Mouse (Mus musculus) hindbrain, postnatal 0 days (tissue): ENCODE data around the gene 2310007B03Rik. TPM values are rescaled to one million over a fixed set of nuclear protein-coding genes. Genes with fewer than 3 reads are reported as not detected.

Source experiments
- ATAC-seq: fragments of 200-750 bp; cut with Nextera tagmentation; 2 replicates; pipeline ENCODE4 v1.8.0; 2017; ENCODE audit warnings: mild to moderate bottlenecking, moderate TSS enrichment, moderate library complexity
- DNase-seq: peaks from one replicate; pipeline ENCODE4 v3.0.0-alpha.2; 2015; ENCODE audit warnings: low spot score
- H3K27ac ChIP-seq: fragments of 300-500 bp; sonication (generic); 2 replicates; pipeline ENCODE4 v1.5.1; 2014; ENCODE audit warnings: mild to moderate bottlenecking
- H3K27me3 ChIP-seq: fragments of 300-500 bp; sonication (generic); 2 replicates; pipeline ENCODE4 v1.6.1; 2014; ENCODE audit warnings: low read length, mixed read lengths; ENCODE audit not compliant: insufficient read depth
- H3K36me3 ChIP-seq: fragments of 300-500 bp; sonication (generic); 2 replicates; pipeline ENCODE4 v1.6.1; 2014; ENCODE audit warnings: low read length, mixed read lengths; ENCODE audit not compliant: insufficient read depth
- H3K4me1 ChIP-seq: fragments of 300-500 bp; sonication (generic); 2 replicates; pipeline ENCODE4 v1.6.1; 2014; ENCODE audit warnings: antibody characterized with exemption, low read length, mixed read lengths; ENCODE audit not compliant: insufficient read depth
- H3K4me2 ChIP-seq: fragments of 300-500 bp; sonication (generic); 2 replicates; pipeline ENCODE4 v1.6.1; 2014; ENCODE audit warnings: low read depth, mild to moderate bottlenecking, low read length, moderate library complexity, mixed read lengths
- H3K4me3 ChIP-seq: fragments of 300-500 bp; sonication (generic); 2 replicates; pipeline ENCODE4 v1.5.1; 2014; ENCODE audit warnings: low read length
- H3K9ac ChIP-seq: fragments of 300-500 bp; sonication (generic); replicated peaks from 2 replicates; pipeline ENCODE4 v1.6.1; 2014; ENCODE audit warnings: mild to moderate bottlenecking, low read length, moderate library complexity, mixed read lengths
- H3K9me3 ChIP-seq: fragments of 300-500 bp; sonication (generic); 2 replicates; pipeline ENCODE4 v1.6.1; 2016; ENCODE audit warnings: low read length, mixed read lengths
- CTCF ChIP-seq: IDR thresholded peaks from 2 replicates; pipeline ENCODE4 v1.5.1; 2016; ENCODE audit warnings: antibody characterized with exemption, control low read depth, low read depth
- WGBS: fragments of 180-500 bp; shearing (Covaris S2); extraction: QIAGEN DNeasy Blood & Tissue Kit; methylation state at CpG from one replicate; pipeline ENCODE4 v1.1.7; 2014; 5-methylcytosine and 5-hydroxymethylcytosine counted together
- polyA plus RNA-seq: library from polyadenylated mRNA; unstranded; fragments of >200 nt; fragmentation: Nextera tagmentation; extraction: Ambion mirVana; gene quantifications from 2 replicates; pipeline ENCODE4 v1.2.1, GENCODE M21; 2015
- total RNA-seq: library from RNA; depleted of rRNA; stranded (reverse); fragments of >200 nt; gene quantifications from 2 replicates; pipeline ENCODE4 v1.2.3, GENCODE M21; 2014

2310007B03Rik gene
- total and polyA plus RNA-seq, 2 experiments from 2014 or later = 0.05 to 0.11 TPM

DNA sequence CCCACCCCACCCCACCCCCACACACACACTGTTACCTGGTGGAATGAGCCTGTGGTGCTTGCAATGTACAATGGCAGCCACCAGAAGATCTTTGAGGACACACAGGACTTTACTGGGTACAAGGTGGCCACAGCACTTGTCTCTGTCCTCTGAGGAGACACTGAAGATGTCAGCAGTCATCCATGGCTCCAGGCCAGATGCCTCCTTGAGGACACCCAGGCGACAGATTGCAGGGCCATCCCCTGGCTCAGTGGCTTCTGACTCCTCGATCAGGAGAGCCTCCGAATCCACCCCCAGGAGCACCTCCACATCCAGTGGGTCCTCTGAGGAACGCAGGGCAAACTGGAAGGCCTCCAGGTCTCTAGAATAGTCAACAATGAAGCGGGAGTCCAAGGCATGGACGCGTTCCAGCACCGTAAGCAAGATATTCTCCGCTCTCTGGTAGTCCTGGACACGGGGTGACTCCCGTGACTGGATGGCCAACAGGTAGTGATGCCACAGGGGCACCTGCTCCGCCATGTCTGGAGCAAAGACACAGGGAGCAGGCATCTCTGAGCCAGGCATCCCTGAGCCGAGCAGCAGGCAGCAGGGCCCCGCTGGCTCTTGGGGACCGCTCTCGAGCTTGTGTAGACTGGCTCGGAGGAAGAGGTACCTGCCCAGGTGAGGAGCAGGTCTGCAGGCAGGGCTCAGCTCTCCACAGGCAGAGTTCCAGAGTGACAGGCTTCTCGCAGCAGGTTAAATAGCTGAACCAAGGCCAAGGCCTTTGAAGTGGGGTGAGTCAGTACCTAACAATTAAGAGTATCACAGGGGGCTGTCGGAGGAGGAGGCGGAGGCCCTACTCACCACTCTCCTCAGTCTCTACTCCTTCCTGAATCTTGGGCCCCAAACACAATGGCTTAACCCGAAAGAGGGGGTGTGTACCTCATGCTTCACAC lies 915 bp downstream of the 2310007B03Rik start:
- Histone ChIP-seq H3K27ac (no peak overlapping the region), H3K27me3 (no peaks in the 10 kb centered on the region), H3K36me3 (no peaks in the 10 kb centered on the region), H3K4me2 (no peak overlapping the region), H3K9me3 (no peaks in the 10 kb centered on the region), H3K4me3 (no peak overlapping the region), H3K9ac (no peak overlapping the region), H3K4me1 (no peaks in the 10 kb centered on the region)
- no peak for TF ChIP-seq CTCF
- WGBS = 74% methylated on average over 21 of the region's 21 CpGs
- ATAC-seq = no peak
- DNase-seq = no peak

DNA sequence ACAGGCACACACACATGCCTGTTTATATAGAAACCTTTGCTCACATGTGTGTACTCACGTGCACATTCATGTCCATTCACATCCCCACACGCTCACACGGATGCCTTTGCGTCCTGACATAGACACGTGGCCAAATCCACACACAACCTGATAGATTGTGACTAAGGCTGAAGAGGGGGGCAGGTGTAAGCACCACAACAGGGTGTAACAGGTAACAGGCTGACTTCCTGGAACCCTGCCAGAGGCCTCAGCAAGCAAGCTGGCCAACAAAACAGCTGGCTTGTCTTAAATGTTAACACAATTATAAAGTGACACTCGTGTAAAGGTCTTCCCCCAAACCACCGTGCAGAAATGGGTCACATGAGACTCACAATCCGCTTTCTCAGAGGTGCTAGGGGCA lies 1.8 kb downstream of the 2310007B03Rik start:
- no peak for TF ChIP-seq CTCF
- Histone ChIP-seq H3K4me3 (no peak overlapping the region), H3K4me2 (no peak overlapping the region), H3K9ac (no peak overlapping the region), H3K36me3 (no peaks in the 10 kb centered on the region), H3K9me3 (no peaks in the 10 kb centered on the region), H3K27ac (no peak overlapping the region), H3K27me3 (no peaks in the 10 kb centered on the region), H3K4me1 (no peaks in the 10 kb centered on the region)
- ATAC-seq (no peak), DNase-seq (no peak)
- WGBS = 90% methylated on average over 8 of the region's 8 CpGs

DNA sequence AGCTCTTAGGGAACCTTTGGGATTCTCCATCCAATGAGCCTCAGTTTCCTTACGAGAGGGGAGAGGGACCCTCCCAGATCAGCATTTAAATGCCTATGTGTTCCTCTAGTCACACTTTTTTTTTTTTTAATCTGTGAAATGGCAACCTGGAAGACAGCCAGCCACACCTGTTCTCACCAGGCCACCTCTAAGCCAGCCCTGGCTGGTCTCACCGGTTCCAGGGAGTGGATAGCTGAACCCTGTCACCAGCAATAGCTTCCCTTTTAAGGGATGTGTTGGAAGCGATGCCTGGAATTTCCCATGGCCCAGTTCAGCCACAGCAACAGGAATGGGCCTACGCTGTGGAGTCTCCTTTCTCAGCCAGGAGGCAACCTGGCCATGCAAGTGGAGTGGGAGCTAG lies 3.2 kb downstream of the 2310007B03Rik start:
- Histone ChIP-seq H3K4me1 (no peaks in the 10 kb centered on the region), H3K4me2 (no peak overlapping the region), H3K36me3 (no peaks in the 10 kb centered on the region), H3K9me3 (no peaks in the 10 kb centered on the region), H3K4me3 (no peak overlapping the region), H3K27ac (no peak overlapping the region), H3K9ac (no peak overlapping the region), H3K27me3 (no peaks in the 10 kb centered on the region)
- DNase-seq (no peak), ATAC-seq (no peak)
- WGBS = 79% methylated on average over 4 of the region's 4 CpGs
- TF ChIP-seq CTCF = no peak

DNA sequence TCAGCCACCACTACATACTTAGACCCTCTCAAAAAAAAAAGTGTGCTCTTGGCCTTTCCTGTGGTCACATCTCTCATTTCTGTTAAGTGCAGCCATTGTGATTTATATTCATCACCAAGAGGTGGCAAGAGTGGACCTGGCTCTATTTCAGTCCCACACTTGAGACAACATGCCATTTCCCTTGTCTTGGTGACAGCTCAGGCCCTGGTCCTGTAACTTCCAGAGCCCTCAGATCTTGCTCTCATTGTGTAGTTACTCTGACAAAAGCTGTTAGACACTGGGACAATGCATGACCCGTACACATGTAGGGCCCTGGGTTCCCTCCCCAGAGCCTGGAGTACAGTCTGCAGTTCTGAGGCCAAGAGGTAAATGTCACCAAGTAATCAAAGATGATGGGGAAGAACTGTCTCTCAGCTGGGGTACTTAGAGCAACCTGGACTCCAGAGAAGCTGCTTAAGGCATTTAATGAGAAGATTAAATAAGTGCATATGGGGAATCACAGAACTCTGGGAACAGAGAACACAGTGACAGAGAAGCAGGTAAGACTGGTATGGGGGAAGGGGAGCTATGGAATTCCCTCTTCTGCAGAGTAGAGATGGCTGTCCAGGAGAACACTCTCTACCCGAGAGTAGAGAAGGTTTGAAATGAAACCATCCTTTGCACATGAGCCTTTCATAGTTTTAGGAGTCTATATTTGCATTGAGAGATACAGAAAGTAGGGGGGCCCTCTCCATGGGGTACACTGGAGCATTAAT lies 9.7 kb downstream of the 2310007B03Rik start:
- no peaks in the 10 kb centered on the region for H3K36me3 ChIP-seq
- DNase-seq = no peak
- no peaks in the 10 kb centered on the region for H3K4me1 ChIP-seq
- no peak for ATAC-seq
- H3K9me3 ChIP-seq = no peaks in the 10 kb centered on the region
- H3K9ac ChIP-seq = no peak overlapping the region
- H3K27ac ChIP-seq = no peak overlapping the region
- WGBS = 65% methylated on average over 2 of the region's 2 CpGs
- H3K27me3 ChIP-seq = no peaks in the 10 kb centered on the region
- no peak overlapping the region for H3K4me2 ChIP-seq
- no peak for TF ChIP-seq CTCF
- no peak overlapping the region for H3K4me3 ChIP-seq

DNA sequence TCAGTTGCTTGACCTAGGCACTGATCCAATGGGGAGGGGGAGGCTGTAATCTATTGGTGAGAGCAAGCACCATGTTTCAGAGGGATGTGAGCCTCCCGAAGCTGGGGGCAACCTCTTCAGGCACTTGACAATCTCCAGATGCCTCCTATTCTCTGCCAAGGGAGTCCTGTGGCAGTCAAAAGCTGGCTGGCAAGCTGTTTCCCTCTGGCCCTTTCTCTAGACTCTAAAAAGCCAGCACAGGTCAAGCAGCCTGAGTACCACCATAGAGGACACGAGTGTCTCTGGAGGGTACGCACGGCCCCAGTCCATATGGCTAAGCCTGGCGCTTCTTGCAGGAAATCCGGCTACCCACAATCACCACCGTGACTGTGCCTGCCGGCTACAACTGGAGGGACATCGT lies 16.6 kb downstream of the 2310007B03Rik start:
- TF ChIP-seq CTCF = no peak
- peak; percentile 39 for DNase-seq
- Histone ChIP-seq H3K4me2 (no peak overlapping the region), H3K4me1 (no peaks in the 10 kb centered on the region), H3K27me3 (no peaks in the 10 kb centered on the region), H3K9ac (no peak overlapping the region), H3K36me3 (no peaks in the 10 kb centered on the region), H3K4me3 (no peak overlapping the region), H3K9me3 (no peaks in the 10 kb centered on the region), H3K27ac (no peak overlapping the region)
- ATAC-seq = peak; percentile 58
- WGBS = 54% methylated on average over 9 of the region's 9 CpGs

DNA sequence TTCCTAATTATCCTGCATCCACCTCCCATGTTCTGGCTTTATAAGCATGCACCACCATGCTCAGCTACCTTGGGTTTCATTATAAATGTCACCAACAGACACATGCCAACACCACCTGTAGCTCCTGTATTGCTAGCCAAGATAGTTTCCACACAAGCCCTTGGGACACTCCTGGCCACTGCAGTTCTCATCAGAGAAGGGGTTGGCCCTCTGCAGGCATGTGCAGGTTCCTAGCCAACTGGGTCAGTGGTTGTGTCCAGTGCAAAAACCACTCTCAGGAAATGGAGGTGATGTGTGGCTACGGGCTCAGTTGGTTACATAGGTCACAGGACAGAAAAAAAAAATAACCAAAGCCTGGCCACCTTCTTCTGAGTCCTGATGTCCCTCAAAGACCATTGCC lies 17.9 kb downstream of the 2310007B03Rik start:
- no peak overlapping the region for H3K4me2 ChIP-seq
- H3K9ac ChIP-seq = no peak overlapping the region
- ATAC-seq = no peak
- no peaks in the 10 kb centered on the region for H3K9me3 ChIP-seq
- WGBS = 85% methylated on average over 1 of the region's 1 CpGs
- no peak for DNase-seq
- H3K4me1 ChIP-seq = no peaks in the 10 kb centered on the region
- no peaks in the 10 kb centered on the region for H3K27me3 ChIP-seq
- no peak overlapping the region for H3K4me3 ChIP-seq
- no peaks in the 10 kb centered on the region for H3K36me3 ChIP-seq
- H3K27ac ChIP-seq = no peak overlapping the region
- TF ChIP-seq CTCF = no peak

DNA sequence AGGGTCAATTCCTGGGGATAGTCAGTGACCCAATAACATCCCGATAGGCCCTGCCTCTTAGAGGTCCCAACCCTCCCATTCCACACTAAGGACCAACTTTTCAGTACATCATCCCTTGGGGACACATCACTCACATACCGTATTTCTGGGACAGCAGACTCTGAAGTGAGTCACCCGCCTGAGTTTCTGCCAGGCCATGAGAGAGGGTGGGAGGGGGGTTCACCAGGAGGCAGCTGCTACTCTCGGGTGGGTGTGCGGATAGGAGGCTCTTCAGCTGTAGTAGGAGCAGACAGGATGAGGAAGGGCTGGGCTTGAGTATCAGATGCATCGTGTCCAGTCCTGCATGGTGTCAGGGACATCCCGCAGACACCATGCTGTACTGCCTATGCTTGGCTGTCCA lies 21.0 kb downstream of the 2310007B03Rik start:
- Histone ChIP-seq H3K4me2 (no peak overlapping the region), H3K9me3 (no peaks in the 10 kb centered on the region), H3K36me3 (no peaks in the 10 kb centered on the region), H3K27ac (no peak overlapping the region), H3K27me3 (no peaks in the 10 kb centered on the region), H3K4me1 (no peaks in the 10 kb centered on the region), H3K9ac (no peak overlapping the region), H3K4me3 (no peak overlapping the region)
- 83% methylated on average over 7 of the region's 7 CpGs for WGBS
- TF ChIP-seq CTCF = no peak
- ATAC-seq (no peak), DNase-seq (no peak)
